Mouse (Mus musculus): ENCODE measurements at regions not wholly inside any gene's neighbourhood (a gene's known extent, or its start where the extent isn't known, plus 50 kb on each side); places are given as distances from the start of the nearest gene placed in this dataset.
A peak's percentile ranks its signal among the peaks of the same experiment; 100 is the strongest.

DNA sequence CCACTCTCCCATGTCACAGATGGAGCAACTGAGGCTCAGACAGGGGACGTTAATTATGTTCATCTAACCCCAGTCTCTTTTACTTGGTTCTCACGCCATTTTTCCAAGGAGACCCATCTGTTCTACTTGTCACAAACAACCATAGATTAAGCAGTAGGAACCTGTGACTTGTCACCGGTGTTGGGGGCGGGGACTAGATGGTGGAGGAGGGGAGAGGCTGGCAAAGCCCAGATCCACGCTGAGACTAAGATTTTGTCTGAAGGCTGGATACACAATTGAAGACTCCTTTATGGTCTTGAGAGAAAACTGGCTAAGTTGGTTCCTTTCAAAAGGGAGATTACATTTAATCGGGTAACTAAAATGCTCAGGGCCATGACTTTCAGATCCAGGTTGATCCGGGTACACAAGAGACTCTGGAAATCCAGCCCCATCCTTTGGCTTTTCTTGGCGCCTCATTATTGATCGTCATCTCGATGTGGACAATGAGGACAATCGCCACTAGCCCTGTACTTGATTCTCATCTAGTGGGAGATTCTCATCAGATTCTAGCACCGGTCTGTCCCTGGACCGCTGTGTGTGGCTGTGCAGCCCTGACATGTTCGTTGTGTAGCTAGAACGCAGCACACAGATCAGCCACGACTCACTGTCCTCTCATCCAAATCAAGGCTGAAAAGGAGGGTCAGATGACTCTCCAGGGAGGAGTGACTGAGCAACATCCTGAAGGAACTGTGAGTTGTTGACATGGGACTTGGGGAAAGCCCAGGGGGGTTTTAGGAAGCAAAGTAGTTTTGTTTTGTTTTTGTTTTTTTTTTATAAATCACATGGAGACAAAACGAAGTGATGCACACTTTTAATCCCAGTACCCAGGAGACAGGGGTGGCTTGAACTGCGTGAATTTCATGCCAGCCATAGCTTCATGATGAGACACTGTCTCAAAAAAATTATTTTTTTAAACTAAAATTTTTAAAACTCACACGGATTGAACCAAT is 83.1 kb upstream of the Med13l start:
- no peaks in the 10 kb centered on the region for H3K36me3 ChIP-seq (ENCODE audit: control insufficient read depth, insufficient read depth, low read length)
- peak; percentile 45; the same call in 1 of the 2 replicates for ATAC-seq (ENCODE audit: insufficient read depth, low FRiP score, low TSS enrichment)
- H3K9ac ChIP-seq (ENCODE audit: low read length): no peak overlapping the region
- H3K4me3 ChIP-seq (ENCODE audit: low read depth, low read length): no peak overlapping the region
- H3K4me2 ChIP-seq (ENCODE audit: low read depth): peak overlapping the region; percentile 46
- no peak overlapping the region for H3K27ac ChIP-seq (ENCODE audit: low read depth, low read length)
- no peak for DNase-seq (ENCODE audit: low spot score)
- 0 out of 2 replicates have a peak, but pooled peaks cover 4% of the 10 kb centered on the region for H3K4me1 ChIP-seq (ENCODE audit: control insufficient read depth, insufficient read depth, low read length)
- 61% methylated on average over 19 of the region's 19 CpGs for WGBS
- no peaks in the 10 kb centered on the region for H3K9me3 ChIP-seq (ENCODE audit: control insufficient read depth, low read length)
- no peaks in the 10 kb centered on the region for H3K27me3 ChIP-seq (ENCODE audit: control insufficient read depth, insufficient read depth, low read length)

DNA sequence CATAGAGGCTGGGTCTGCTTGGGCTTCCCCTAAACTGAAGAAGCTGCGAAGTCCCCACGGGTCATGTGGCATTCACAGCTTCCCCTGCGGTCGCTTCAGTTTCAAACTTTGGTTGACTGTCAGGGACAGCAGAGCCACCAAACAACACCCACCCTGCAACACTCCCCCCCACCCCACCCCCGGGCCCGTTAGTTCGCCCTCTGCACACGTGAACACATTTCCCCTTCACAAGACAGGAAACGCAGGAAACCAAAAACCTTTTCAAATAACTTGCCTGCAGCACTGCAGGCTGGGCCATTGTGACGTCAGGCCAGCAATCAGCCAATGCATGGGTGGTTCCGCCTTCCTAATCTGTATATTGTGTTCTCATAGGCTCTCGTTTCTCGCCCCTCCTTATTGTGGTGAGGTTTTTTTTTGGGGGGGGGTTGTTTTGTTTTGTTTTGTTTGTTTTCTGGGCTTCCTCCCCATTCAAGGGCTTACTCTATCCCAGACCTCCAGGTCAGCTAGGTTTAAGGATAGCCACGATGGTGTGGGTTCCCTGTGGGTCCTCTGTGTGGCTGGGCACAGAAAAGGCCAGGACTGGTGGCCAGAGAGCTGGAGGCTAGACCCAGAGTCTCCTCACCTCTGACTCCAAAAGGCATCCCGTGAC is 82.2 kb upstream of the Med13l start:
- Histone ChIP-seq H3K27me3 (ENCODE audit: control insufficient read depth, insufficient read depth, low read length) (no peaks in the 10 kb centered on the region), H3K4me3 (ENCODE audit: low read depth, low read length) (peak overlapping the region; percentile 18; the same call in 1 of the 2 replicates), H3K9me3 (ENCODE audit: control insufficient read depth, low read length) (no peaks in the 10 kb centered on the region), H3K36me3 (ENCODE audit: control insufficient read depth, insufficient read depth, low read length) (no peaks in the 10 kb centered on the region), H3K4me1 (ENCODE audit: control insufficient read depth, insufficient read depth, low read length) (0 out of 2 replicates have a peak, but pooled peaks cover 4% of the 10 kb centered on the region), H3K9ac (ENCODE audit: low read length) (peak overlapping the region; percentile 12; the same call in 1 of the 2 replicates), H3K4me2 (ENCODE audit: low read depth) (peak overlapping the region; percentile 46), H3K27ac (ENCODE audit: low read depth, low read length) (no peak overlapping the region)
- DNase-seq (ENCODE audit: low spot score): peak; percentile 82
- peak; percentile 83 for ATAC-seq (ENCODE audit: insufficient read depth, low FRiP score, low TSS enrichment)
- WGBS: 5% methylated on average over 15 of the region's 15 CpGs

DNA sequence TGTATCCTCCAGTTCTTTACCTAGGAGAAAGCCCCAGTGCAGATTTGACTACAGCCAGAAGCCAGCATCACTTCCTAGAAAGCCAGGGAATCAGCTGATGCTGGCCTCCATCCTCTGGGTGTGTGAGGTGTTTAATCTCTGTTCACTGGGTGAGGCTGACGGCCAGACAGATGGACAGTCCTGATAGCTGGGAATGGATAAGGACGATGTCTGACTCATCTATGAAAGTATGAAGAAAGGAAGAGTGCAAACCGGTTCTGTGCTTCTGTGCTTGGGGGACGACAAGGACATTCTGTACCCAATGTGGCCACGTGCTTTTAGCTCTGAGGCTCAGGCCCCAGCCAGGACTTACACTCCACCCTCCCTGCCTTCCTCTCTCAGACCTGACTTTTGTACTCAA is 80.5 kb upstream of the Med13l start:
- WGBS: 86% methylated on average over 5 of the region's 5 CpGs
- Histone ChIP-seq H3K36me3 (ENCODE audit: control insufficient read depth, insufficient read depth, low read length) (no peaks in the 10 kb centered on the region), H3K4me3 (ENCODE audit: low read depth, low read length) (no peak overlapping the region), H3K9me3 (ENCODE audit: control insufficient read depth, low read length) (no peaks in the 10 kb centered on the region), H3K4me1 (ENCODE audit: control insufficient read depth, insufficient read depth, low read length) (0 out of 2 replicates have a peak, but pooled peaks cover 6% of the 10 kb centered on the region), H3K27me3 (ENCODE audit: control insufficient read depth, insufficient read depth, low read length) (no peaks in the 10 kb centered on the region), H3K27ac (ENCODE audit: low read depth, low read length) (no peak overlapping the region), H3K4me2 (ENCODE audit: low read depth) (no peak overlapping the region), H3K9ac (ENCODE audit: low read length) (no peak overlapping the region)
- no peak for DNase-seq (ENCODE audit: low spot score)
- ATAC-seq (ENCODE audit: insufficient read depth, low FRiP score, low TSS enrichment): no peak

DNA sequence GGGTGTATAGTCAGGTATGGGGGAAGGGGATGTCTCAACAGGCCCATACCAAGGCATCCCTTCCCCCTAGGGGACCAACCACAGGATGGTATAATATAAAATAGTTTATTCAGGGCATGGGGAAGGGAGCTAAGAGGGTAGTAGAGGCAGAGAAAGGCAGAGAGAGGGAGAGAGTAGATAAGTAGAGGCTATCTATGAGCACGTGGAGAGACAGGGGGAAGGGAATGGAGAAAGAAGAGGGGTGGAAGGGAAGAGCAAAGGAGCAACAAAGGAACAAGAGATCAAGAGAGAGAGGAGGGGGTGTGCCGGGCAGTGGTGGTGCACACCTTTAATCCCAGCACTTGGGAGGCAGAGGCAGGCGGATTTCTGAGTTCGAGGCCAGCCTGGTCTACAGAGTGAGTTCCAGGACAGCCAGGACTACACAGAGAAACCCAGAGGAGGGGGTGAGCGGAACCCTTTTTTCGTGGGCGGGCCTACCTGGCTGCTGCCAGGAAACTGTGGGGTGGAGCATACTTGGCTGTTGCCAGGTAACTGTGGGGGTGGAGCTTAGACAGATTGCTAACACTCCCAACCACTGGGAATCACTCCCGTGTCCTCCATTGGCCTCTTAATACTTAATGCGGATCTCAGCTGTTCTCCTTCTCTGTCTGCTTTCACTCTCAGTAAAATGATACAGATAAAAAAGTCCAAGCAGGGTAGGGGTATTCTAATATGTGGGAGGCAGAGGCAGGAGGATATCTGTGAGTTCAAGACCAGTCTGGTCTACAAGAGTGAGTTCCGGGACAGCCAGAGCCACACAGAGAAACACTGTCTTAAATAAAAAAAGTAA is 79.3 kb upstream of the Med13l start:
- ATAC-seq (ENCODE audit: insufficient read depth, low FRiP score, low TSS enrichment) (no peak), DNase-seq (ENCODE audit: low spot score) (no peak)
- Histone ChIP-seq H3K9me3 (ENCODE audit: control insufficient read depth, low read length) (no peaks in the 10 kb centered on the region), H3K4me3 (ENCODE audit: low read depth, low read length) (no peak overlapping the region), H3K4me1 (ENCODE audit: control insufficient read depth, insufficient read depth, low read length) (0 out of 2 replicates have a peak, but pooled peaks cover 6% of the 10 kb centered on the region), H3K27ac (ENCODE audit: low read depth, low read length) (no peak overlapping the region), H3K4me2 (ENCODE audit: low read depth) (no peak overlapping the region), H3K27me3 (ENCODE audit: control insufficient read depth, insufficient read depth, low read length) (no peaks in the 10 kb centered on the region), H3K36me3 (ENCODE audit: control insufficient read depth, insufficient read depth, low read length) (no peaks in the 10 kb centered on the region), H3K9ac (ENCODE audit: low read length) (no peak overlapping the region)
- WGBS: 65% methylated on average over 8 of the region's 10 CpGs

DNA sequence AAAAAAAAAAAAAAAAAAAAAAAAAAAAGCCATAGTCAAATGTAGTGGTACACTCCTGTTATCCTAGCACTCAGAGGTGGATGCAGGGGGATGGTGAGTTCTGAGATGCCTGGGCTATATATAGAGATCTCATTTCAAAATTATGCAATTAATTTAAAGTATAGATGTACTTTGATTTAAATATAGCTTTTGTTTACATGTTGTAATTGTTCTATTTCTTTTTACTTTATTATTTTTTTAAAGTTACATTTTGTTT is 78.8 kb upstream of the Med13l start:
- Histone ChIP-seq H3K27me3 (ENCODE audit: control insufficient read depth, insufficient read depth, low read length) (no peaks in the 10 kb centered on the region), H3K4me1 (ENCODE audit: control insufficient read depth, insufficient read depth, low read length) (0 out of 2 replicates have a peak, but pooled peaks cover 6% of the 10 kb centered on the region), H3K4me2 (ENCODE audit: low read depth) (no peak overlapping the region), H3K36me3 (ENCODE audit: control insufficient read depth, insufficient read depth, low read length) (no peaks in the 10 kb centered on the region), H3K4me3 (ENCODE audit: low read depth, low read length) (no peak overlapping the region), H3K27ac (ENCODE audit: low read depth, low read length) (no peak overlapping the region), H3K9me3 (ENCODE audit: control insufficient read depth, low read length) (no peaks in the 10 kb centered on the region), H3K9ac (ENCODE audit: low read length) (no peak overlapping the region)
- ATAC-seq (ENCODE audit: insufficient read depth, low FRiP score, low TSS enrichment): no peak
- no peak for DNase-seq (ENCODE audit: low spot score)

DNA sequence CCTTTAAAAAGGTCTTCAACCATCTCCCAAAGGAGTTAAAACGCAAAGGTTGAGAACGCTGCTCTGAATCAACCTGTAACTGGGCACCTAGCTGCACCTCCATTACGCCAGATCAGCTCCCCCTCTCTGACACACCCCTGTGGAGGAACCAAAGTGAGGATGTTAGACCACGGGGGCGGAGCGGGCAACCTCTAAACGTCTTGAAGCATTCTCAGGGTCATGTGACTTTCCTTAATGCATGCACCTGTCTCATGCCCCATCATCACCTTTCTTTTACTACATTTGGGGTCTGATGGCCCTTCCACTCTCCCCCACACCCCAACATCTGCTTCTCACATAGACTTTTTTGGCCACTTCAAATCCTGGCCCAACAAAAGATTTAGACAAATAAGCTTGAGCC is 77.9 kb upstream of the Med13l start:
- Histone ChIP-seq H3K36me3 (ENCODE audit: control insufficient read depth, insufficient read depth, low read length) (no peaks in the 10 kb centered on the region), H3K9me3 (ENCODE audit: control insufficient read depth, low read length) (no peaks in the 10 kb centered on the region), H3K4me1 (ENCODE audit: control insufficient read depth, insufficient read depth, low read length) (0 out of 2 replicates have a peak, but pooled peaks cover 3% of the 10 kb centered on the region), H3K27me3 (ENCODE audit: control insufficient read depth, insufficient read depth, low read length) (no peaks in the 10 kb centered on the region), H3K27ac (ENCODE audit: low read depth, low read length) (no peak overlapping the region), H3K4me3 (ENCODE audit: low read depth, low read length) (no peak overlapping the region), H3K4me2 (ENCODE audit: low read depth) (no peak overlapping the region), H3K9ac (ENCODE audit: low read length) (no peak overlapping the region)
- no peak for ATAC-seq (ENCODE audit: insufficient read depth, low FRiP score, low TSS enrichment)
- no peak for DNase-seq (ENCODE audit: low spot score)
- WGBS: 44% methylated on average over 7 of the region's 7 CpGs

DNA sequence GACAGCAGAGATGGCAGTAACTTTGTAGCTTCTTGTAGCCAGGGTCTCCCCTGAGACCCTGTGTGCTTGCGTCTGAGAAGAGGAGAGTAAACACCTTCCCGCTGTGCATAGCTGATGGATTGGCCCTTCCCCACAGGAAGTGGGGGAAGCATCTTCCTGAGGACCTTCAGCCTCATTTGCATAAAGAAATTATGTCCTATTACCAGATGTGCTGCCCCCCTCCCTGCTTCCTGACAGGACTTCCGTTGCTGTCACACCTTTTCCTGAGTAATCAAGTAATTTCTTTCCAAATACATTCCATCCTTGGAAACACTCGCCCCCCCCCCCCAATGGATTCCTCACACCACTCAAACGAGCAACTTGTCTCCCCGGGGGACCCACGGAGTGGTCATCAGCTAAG is 77.5 kb upstream of the Med13l start:
- H3K9ac ChIP-seq (ENCODE audit: low read length): no peak overlapping the region
- no peak overlapping the region for H3K27ac ChIP-seq (ENCODE audit: low read depth, low read length)
- DNase-seq (ENCODE audit: low spot score) (no peak), ATAC-seq (ENCODE audit: insufficient read depth, low FRiP score, low TSS enrichment) (no peak)
- H3K9me3 ChIP-seq (ENCODE audit: control insufficient read depth, low read length): no peaks in the 10 kb centered on the region
- 0 out of 2 replicates have a peak, but pooled peaks cover 3% of the 10 kb centered on the region for H3K4me1 ChIP-seq (ENCODE audit: control insufficient read depth, insufficient read depth, low read length)
- WGBS: 3% methylated on average over 7 of the region's 7 CpGs
- H3K4me3 ChIP-seq (ENCODE audit: low read depth, low read length): no peak overlapping the region
- H3K4me2 ChIP-seq (ENCODE audit: low read depth): no peak overlapping the region
- no peaks in the 10 kb centered on the region for H3K27me3 ChIP-seq (ENCODE audit: control insufficient read depth, insufficient read depth, low read length)
- H3K36me3 ChIP-seq (ENCODE audit: control insufficient read depth, insufficient read depth, low read length): no peaks in the 10 kb centered on the region

DNA sequence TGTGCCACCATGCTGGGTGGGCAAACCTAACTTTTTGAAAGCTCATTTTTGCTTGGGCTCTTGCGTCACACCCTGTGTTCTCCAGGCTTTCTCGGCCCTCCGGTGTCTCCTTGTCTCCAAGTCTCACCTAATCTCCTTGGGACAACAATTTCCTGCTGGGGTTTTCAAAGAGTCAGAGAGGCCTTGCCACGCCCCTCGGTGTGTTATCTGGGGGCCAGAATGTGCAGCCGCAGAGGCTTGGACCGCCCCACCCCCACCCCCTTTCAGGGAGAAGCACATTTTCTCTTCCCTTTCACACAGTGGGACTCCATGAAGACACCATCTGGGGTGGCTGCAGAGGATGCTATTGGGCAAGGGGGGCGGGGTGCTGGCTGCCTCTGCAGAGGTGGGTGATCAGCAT is 76.9 kb upstream of the Med13l start:
- H3K4me2 ChIP-seq (ENCODE audit: low read depth): no peak overlapping the region
- H3K9ac ChIP-seq (ENCODE audit: low read length): no peak overlapping the region
- H3K36me3 ChIP-seq (ENCODE audit: control insufficient read depth, insufficient read depth, low read length): no peaks in the 10 kb centered on the region
- DNase-seq (ENCODE audit: low spot score) (no peak), ATAC-seq (ENCODE audit: insufficient read depth, low FRiP score, low TSS enrichment) (no peak)
- H3K4me1 ChIP-seq (ENCODE audit: control insufficient read depth, insufficient read depth, low read length): 0 out of 2 replicates have a peak, but pooled peaks cover 3% of the 10 kb centered on the region
- no peaks in the 10 kb centered on the region for H3K27me3 ChIP-seq (ENCODE audit: control insufficient read depth, insufficient read depth, low read length)
- 8% methylated on average over 8 of the region's 8 CpGs for WGBS
- H3K4me3 ChIP-seq (ENCODE audit: low read depth, low read length): no peak overlapping the region
- H3K27ac ChIP-seq (ENCODE audit: low read depth, low read length): no peak overlapping the region
- no peaks in the 10 kb centered on the region for H3K9me3 ChIP-seq (ENCODE audit: control insufficient read depth, low read length)
